Mouse (Mus musculus): ENCODE measurements at regions not wholly inside any gene's neighbourhood (a gene's known extent, or its start where the extent isn't known, plus 50 kb on each side); places are given as distances from the start of the nearest gene placed in this dataset.

DNA sequence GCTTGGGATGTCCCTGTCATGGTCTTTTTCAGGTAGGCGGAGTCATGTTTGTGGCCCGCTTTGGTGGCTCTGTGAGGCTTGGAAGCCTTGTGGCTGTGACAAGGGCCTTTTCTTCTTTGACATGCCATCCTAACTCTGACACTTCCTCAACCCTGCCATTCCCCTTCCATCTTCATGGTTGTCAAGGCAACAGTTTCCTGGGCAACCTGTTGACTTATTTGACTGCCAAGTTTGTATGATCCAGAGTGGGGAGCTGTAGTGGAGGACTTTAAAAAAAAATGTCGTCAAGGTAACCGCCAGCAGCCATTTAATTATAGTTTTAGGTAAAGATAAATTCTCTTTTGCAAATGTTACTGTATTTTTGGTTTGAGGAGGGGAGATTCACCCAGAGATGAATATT, 56.8 kb upstream of the Kcng1 start:
- DNase-seq (ENCODE audit: low spot score in 2 of 2) = no peak

DNA sequence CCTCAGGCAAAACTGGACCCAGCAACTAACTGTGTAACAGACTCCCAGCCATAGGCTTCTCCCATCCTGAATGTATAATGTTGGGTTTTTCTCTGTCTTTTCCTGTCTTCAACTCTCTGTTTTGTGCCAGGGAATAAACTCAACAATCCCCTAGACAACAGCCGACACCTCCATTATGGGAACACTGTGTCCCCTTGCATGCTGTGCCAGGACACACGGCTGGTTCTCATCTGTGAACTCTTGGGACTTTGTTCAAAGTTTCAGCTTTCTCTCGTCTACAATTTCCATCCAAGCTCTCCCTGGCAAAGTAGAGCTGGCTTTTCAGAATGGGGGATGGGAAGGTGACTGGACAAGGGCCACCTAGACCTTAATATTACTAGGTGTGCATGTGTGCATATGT, 56.1 kb upstream of the Kcng1 start:
- DNase-seq (ENCODE audit: low spot score in 2 of 2) = no peak

DNA sequence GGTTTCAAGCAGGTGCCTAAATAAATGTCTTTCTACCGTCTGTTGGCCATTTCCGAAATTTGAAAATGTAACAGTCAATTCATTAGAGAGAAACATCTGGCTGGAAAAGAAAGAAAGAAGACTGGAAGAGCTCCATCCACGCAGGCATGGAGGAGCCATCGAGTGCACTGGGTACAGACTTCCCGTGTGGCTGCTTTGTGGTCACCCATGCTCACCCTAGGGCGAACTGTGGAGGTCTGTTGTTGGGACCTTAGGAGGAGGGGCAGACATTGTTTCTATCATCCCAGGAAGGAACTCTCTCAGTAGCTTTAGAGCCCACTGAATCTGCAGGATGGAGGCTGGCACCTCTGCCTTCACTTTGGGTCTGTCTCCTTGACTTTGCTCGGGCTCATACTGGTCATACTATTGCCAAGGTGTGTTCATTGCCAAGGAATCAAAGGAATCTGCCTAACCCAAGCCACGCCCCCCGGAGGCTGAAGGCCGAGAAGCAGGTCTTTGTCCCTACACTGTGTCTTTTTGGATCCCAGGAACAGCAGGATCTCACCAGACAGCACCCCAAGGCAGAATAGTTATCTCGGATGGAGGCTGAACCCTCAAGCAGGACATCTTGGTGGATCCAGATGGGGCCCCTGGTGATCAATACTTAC, 54.3 kb upstream of the Kcng1 start:
- DNase-seq (ENCODE audit: low spot score in 2 of 2) = no peak

DNA sequence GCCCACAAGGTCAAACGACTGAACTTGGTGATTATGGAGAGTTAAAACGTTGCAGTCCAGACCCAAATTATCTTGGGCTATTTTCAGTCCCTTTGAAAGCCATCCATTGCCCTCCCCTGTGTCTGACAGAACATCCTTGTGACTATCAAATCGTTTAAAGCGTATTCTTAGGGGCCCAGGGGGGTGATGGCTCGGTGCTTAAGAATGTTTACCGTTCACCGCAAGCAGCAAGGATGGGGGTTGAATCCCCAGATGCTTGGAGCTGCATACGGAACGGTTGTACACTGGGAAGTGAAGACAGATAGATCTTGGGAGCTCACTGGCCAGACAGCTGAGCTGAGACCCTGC, 52.7 kb upstream of the Kcng1 start:
- DNase-seq (ENCODE audit: low spot score in 2 of 2) = no peak

DNA sequence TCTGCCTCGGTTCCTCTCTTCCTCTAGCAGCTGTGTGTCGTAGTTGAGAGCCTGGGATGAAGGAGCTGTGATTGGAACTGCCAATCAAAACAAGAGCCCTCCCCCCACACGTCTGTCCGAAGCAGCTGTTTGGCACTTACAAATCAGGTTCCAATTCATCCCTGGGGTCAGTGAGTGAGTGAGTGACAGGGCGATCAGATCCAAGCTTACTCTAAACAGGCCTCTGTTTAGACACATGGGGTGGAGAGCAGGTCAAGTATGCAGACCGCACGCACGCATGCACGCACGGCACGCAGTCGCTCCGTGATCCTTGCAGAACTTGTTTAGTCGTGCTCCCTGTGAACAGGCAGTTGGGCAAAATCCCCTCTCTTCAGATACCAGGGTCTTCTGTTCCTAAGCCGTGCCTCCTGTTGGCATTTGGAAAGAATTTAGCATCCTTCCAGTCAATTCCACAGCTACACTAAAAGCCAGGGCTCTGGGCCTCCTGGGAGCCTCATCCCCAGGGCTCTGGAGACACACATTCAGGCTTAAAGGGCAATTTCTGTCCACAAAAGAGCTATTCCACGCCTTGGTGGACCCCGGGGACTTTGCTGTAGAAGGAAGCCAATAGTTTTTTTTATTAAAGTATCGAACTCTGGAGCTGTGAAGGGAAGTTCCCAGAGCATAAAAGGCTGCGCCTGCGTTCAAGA, 52.2 kb upstream of the Kcng1 start:
- DNase-seq (ENCODE audit: low spot score in 2 of 2) = no peak

DNA sequence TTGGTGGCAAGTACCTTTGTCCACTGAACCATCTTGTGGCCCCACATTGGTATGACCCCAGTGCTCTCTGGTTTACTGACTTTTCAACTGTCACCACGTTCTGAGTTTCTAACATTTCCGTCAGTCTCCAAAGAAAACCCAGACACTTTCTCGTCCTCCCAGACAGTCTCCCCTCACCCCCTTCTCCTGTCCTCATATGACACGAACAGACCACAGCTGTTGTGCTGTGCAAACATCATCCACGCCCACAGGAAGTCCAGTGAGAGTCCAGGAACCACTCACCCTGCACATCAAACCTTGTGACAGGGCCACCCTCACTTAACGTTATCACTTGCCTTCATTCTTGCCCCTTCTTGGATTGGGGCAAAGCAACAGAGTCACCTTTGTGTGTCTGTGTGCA, 51.4 kb upstream of the Kcng1 start:
- DNase-seq (ENCODE audit: low spot score in 2 of 2) = no peak

All from natural killer cell, adult 2 months (primary cell).